Mouse (Mus musculus): Measurements from ENCODE around the gene Acbd6.

Acbd6 gene

GRCm38 (mm10) chr1:155656321-155656720 lies 98.4 kb downstream of the Acbd6 start:
- DNase-seq, result no peak

- DNase-seq, result no peak
Observed at GRCm38 (mm10) chr1:155663994-155664393, 106.1 kb downstream of the Acbd6 start.

GRCm38 (mm10) chr1:155675570-155675969 lies 117.7 kb downstream of the Acbd6 start:
- DNase-seq, result no peak

- no peak for DNase-seq
Observed at GRCm38 (mm10) chr1:155681116-155681799, 123.3 kb downstream of the Acbd6 start.

DNA sequence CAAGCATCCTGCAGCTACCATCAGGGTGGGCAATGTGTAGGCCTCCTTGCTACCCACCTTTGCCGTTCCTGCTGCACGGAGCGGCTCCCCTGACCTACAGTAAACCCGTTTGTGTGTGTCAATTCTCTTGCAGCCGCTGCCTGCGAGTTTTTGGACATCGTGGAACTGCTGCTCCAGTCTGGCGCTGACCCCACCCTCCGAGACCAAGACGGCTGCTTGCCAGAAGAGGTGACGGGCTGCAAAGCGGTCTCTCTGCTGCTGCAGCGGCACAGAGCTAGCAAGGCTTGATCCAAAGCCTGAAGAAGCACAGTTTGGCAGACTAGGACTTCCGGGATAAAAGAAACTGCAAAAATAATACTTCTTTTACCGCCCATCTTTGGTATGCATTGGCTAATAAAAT lies 128.9 kb downstream of the Acbd6 start:
- no peak for DNase-seq

DNA sequence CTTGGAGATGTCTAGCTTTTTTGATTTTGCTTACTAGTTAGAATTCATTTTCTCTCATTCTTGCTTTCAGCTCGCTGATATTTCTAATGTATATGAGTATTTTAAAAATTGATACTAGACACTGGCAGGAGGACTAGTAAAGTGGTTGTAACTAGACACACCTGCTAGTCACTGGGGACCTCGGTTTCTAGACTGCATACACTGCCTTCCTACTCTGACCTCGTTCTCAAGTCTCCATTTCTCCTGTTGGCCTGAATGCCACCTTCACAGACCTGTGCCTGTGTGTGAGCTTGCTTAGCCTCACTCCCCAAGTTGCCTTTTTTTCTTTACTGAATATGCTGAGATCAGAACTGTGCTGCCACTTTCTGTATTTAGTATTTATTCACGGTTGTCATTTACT lies 131.2 kb downstream of the Acbd6 start:
- DNase-seq, result no peak

DNA sequence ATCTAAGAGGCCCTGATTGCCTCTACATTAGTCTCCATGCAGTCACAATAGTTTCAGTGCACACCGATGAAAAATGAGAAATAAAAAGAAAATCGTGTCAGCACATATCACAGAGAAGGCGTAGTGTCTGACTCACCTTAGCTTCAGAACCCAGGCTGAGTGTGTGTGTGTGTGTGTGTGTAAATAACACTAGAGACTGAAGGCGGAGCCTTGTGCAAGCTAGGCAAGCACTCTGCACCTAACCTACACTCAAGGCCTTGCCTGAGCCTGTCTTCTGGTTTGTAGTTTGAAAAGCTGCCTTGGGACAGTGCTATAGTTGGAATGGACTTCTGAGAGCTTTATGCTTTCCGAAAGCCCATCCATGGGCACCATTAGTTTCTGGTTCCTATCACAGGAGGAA lies 131.6 kb downstream of the Acbd6 start:
- DNase-seq, result no peak

GRCm38 (mm10) chr1:155692230-155692629 lies 134.3 kb downstream of the Acbd6 start:
- no peak for DNase-seq

GRCm38 (mm10) chr1:155693026-155693425 lies 135.1 kb downstream of the Acbd6 start:
- DNase-seq, result no peak

- DNase-seq, result no peak
Observed at GRCm38 (mm10) chr1:155693443-155693842, 135.5 kb downstream of the Acbd6 start.

DNA sequence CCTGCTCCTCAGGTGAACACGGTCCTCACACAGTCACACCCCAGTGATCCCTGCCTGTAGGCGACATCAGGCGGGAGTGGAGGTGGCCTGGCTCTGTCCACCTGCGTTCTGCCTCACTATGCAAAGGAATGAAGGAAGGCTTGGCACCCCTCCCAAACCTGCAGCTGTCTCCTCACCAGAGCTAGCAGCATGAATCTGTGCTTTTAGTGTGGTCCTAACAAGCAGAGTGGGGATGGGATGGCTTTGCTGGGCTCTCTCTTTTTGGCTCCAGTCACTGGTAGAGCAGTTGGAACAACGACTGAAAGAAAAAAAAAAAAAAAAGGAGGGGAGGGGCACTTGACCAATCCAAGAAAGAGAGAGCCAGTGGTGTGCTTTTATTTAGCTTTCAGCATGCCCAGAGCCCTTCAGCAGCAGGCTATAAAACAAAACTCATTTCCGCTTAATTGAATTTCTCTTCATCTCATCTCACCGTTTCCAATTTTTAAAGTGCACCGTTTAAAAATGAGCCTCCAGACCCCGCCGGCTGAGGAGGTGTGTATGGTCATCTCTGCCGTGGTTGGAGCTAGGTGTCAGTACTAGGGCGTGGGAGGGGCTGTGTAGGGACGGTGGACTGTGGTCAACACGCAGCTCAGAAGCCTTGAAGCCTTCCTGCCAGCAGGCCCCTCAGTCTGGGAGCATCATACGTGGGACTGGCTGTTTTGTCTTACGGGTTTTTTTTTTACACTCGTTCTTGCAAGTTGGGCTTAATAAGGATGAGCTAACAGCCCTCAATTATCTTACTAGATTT lies 140.6 kb downstream of the Acbd6 start:
- peak; percentile 48 for DNase-seq

DNA sequence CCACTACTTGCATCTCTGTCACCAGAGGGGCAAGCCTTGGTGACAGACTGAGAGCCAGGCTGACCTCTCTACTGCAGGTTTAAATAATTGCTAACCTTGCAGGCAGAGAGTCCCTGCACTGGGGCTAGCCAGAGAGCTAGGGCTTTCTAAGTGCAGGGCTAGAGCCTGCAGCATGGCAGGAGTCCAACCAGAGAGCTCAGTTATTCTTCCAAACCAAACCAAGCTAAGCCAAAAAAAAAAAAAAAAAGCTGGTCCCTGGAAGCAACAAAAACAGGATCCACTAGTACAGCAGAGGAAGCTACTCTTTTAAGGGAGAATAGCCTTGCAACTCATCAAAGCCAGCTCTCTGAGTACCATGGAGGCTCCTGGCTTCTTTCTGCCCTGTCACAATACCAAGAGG lies 143.0 kb downstream of the Acbd6 start:
- no peak for DNase-seq

GRCm38 (mm10) chr1:155703191-155703680 lies 145.3 kb downstream of the Acbd6 start:
- DNase-seq, result no peak

- no peak for DNase-seq
Observed at GRCm38 (mm10) chr1:155704182-155704581, 146.3 kb downstream of the Acbd6 start.

DNA sequence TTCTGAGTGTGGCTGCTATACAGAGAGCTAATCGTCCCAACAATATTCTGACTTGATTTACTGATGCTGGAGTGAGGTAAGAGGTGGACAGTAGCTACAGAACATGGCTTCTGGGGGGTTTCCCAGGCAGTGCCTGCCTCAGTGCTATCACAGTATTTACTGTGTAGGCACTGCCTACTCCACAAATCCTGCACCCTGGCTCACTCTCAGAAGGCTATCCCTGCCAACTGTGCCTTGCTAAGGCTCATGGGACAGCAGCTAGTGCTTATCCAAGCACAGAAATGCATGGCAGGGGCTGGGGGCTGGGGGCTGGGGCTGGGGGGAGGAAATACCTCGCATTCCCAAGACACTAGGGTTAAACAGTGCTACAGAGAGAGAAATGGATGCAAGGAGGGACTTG lies 155.4 kb downstream of the Acbd6 start:
- DNase-seq, result no peak

DNA sequence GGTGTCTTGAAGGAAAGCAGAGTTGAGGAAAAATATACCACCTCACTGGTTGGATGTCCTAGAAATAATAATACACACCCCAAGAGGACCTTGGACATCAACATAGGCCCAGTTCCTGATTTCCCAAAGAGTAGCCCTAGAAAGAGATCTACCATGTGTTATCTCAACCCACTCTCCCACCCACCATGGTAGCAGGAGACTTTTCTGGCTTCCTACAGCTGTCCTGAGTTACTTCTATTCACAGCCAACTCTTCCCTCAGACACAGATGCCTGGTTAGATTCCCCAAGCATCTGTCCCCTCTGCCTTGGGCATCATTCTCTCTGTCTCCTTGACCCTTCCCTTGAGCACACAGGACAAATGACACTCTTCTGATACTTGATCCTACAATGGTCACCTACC lies 157.4 kb downstream of the Acbd6 start:
- DNase-seq, result no peak

GRCm38 (mm10) chr1:155717301-155717700 lies 159.4 kb downstream of the Acbd6 start:
- DNase-seq, result no peak

GRCm38 (mm10) chr1:155718851-155719250 lies 160.9 kb downstream of the Acbd6 start:
- no peak for DNase-seq

- no peak for DNase-seq
Observed at GRCm38 (mm10) chr1:155720006-155720405, 162.1 kb downstream of the Acbd6 start.

GRCm38 (mm10) chr1:155721443-155721842 lies 163.5 kb downstream of the Acbd6 start:
- DNase-seq, result peak; percentile 46

DNA sequence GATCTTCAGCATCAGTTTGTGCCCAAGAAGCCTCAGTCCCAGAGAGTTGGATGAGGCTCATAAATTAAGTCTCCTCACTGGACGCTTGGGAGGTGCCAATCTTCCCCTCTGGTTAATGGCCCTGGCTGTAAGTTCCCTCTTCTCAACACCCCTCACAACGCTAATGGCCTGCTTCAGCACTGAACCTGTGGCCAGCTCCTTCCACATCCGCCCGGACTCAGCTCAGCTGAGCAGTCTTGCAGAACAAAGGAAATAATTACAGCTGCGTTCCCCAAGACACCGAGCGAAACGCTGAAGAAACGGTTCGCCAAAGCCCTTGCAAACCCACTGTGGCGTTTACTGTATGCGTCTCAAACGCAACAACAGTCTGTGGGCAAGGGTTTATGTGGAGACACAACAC lies 164.3 kb downstream of the Acbd6 start:
- no peak for DNase-seq

- no peak for DNase-seq
Observed at GRCm38 (mm10) chr1:155724301-155724700, 166.4 kb downstream of the Acbd6 start.

- no peak for DNase-seq
Observed at GRCm38 (mm10) chr1:155725876-155726275, 168.0 kb downstream of the Acbd6 start.

DNA sequence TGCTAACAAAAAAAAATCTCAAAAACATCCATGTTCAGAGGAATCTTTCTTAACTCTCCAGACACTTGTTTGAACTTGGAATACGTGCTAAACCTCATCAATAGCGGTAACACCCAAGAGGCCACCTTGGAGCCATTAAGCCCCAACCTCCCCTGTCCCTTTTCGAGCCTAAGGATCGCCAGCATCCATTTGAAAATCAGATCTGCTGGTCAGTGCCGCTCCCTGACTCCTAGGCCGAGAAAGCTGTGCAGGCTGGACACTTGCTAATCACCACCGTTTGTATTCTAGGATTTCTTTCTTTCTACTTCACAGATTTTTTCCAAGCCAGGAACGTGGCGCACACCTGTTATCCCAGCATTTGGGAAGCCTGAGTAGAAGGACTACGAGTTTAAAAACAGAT lies 169.9 kb downstream of the Acbd6 start:
- no peak for DNase-seq
